Mouse (Mus musculus): ENCODE data around the gene Gm21974. TPM values are rescaled to one million over a fixed set of nuclear protein-coding genes. Genes with fewer than 3 reads are reported as not detected.

Gm21974 gene
- polyA plus RNA-seq, 1 experiment from 2014 or later: not detected

DNA sequence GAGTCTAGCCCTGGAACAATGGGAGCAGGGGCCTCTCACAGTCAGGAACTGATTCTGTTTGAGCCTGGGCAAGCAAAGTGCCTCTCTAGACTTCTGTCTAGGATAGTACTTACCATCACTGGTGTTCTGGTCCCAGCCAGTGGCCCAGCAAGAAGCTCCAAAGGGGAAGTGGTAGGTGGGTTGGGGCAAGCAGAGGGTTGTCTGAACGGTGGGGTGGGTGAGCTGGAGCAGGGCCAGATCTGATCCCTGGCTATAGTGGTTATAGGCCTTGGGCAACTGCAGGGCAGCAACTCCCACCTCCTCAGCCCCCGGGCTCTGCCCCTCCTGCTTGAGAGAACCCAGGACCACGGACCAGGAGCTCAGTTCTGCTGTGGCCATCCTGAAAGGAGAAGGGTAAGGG lies 6.4 kb downstream of the Gm21974 start:
- H3K4me3 ChIP-seq (replicated peaks; ENCODE audit: low read length): no peak overlapping the region
- 0 out of 2 replicates have a peak, but pooled peaks cover 10% of the 10 kb centered on the region for H3K36me3 ChIP-seq (ENCODE audit: control insufficient read depth, insufficient read depth, low read length)
- H3K9me3 ChIP-seq (replicated peaks; ENCODE audit: control insufficient read depth, low read length): no peaks in the 10 kb centered on the region
- H3K27me3 ChIP-seq (ENCODE audit: control insufficient read depth, insufficient read depth, low read length): no peaks in the 10 kb centered on the region
- 62% methylated on average over 3 of the region's 3 CpGs for WGBS
- H3K4me1 ChIP-seq (ENCODE audit: control insufficient read depth, insufficient read depth, low read length): peaks cover 5% of the 10 kb centered on the region
- H3K9ac ChIP-seq (ENCODE audit: low read length): no peak overlapping the region
- no peak overlapping the region for H3K4me2 ChIP-seq (ENCODE audit: low read depth, low read length)
- H3K27ac ChIP-seq (ENCODE audit: low read length): no peak overlapping the region
- ATAC-seq (ENCODE audit: insufficient read depth, low FRiP score): no peak

DNA sequence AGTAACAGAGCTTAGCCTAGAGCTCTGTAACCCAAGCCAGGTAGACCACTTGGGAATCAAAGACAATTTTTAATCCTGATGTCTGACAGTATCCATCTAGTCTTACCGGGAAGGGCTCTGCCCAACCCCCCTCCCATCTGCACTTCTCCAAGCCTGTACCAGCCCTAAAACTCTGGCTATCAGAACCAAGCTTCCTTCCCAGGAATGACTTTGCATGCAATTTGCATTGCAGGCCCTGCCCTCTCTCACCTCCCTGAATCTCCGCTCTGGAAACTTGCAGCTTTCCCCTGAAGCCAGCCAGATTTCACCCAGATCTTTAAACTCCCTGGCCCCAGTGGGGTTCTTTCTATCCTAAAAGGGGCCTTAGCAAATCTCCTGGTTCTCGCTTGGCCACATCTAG lies 7.5 kb downstream of the Gm21974 start:
- no peak for ATAC-seq (ENCODE audit: insufficient read depth, low FRiP score)
- H3K36me3 ChIP-seq (ENCODE audit: control insufficient read depth, insufficient read depth, low read length): peaks cover 11% of the 10 kb centered on the region
- no peak overlapping the region for H3K27ac ChIP-seq (ENCODE audit: low read length)
- H3K27me3 ChIP-seq (ENCODE audit: control insufficient read depth, insufficient read depth, low read length): no peaks in the 10 kb centered on the region
- 72% methylated on average over 3 of the region's 3 CpGs for WGBS
- no peak overlapping the region for H3K9ac ChIP-seq (ENCODE audit: low read length)
- H3K4me2 ChIP-seq (ENCODE audit: low read depth, low read length): no peak overlapping the region
- H3K4me1 ChIP-seq (ENCODE audit: control insufficient read depth, insufficient read depth, low read length): peaks cover 9% of the 10 kb centered on the region
- H3K9me3 ChIP-seq (replicated peaks; ENCODE audit: control insufficient read depth, low read length): no peaks in the 10 kb centered on the region
- no peak overlapping the region for H3K4me3 ChIP-seq (replicated peaks; ENCODE audit: low read length)

DNA sequence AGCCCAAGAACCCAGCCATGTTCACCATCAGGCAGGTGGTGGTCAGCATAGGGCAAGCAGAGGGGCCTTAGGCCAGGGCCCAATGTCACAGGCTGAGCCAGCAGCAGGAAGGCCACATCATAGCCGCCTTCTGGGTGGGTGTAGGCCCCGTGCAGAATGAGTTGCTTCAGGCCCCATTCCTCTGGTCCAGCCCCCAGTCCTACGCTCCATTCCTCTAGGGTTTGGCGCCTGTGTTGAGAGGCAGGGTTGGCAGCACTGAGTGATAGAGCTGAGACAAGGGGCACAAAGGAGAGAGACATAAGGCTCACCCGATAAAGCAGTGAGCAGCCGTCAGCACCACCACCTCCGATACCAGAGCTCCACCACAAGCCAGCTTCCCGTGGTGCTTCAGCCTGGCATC lies 8.1 kb downstream of the Gm21974 start:
- WGBS: 84% methylated on average over 8 of the region's 8 CpGs
- Histone ChIP-seq H3K27ac (ENCODE audit: low read length) (no peak overlapping the region), H3K4me2 (ENCODE audit: low read depth, low read length) (no peak overlapping the region), H3K4me3 (replicated peaks; ENCODE audit: low read length) (no peak overlapping the region), H3K9ac (ENCODE audit: low read length) (no peak overlapping the region), H3K27me3 (ENCODE audit: control insufficient read depth, insufficient read depth, low read length) (no peaks in the 10 kb centered on the region), H3K36me3 (ENCODE audit: control insufficient read depth, insufficient read depth, low read length) (peaks cover 14% of the 10 kb centered on the region), H3K9me3 (replicated peaks; ENCODE audit: control insufficient read depth, low read length) (no peaks in the 10 kb centered on the region), H3K4me1 (ENCODE audit: control insufficient read depth, insufficient read depth, low read length) (peaks cover 9% of the 10 kb centered on the region)
- ATAC-seq (ENCODE audit: insufficient read depth, low FRiP score): no peak

DNA sequence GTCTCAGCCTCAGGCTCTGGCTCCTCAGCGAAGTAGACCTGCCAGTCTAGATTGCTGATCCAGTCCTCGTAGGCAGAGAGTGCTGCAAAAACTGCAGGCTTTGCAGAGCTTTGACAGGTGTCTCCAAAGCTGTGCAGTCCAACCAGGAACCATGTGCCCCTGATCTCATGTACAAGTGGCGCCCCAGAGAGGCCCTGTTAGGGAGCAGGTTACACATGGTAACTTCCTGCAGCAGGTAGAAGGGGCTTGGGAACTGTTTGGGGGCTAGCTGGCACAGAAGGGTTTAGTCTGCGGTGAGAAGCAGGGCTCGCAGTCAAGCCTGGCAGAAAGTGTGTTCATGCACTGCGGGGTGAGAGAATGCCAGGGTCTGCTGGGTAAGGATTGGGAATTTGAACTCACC lies 8.7 kb downstream of the Gm21974 start:
- H3K9ac ChIP-seq (ENCODE audit: low read length): no peak overlapping the region
- no peak overlapping the region for H3K27ac ChIP-seq (ENCODE audit: low read length)
- no peaks in the 10 kb centered on the region for H3K9me3 ChIP-seq (replicated peaks; ENCODE audit: control insufficient read depth, low read length)
- no peak overlapping the region for H3K4me3 ChIP-seq (replicated peaks; ENCODE audit: low read length)
- H3K27me3 ChIP-seq (ENCODE audit: control insufficient read depth, insufficient read depth, low read length): no peaks in the 10 kb centered on the region
- H3K4me1 ChIP-seq (ENCODE audit: control insufficient read depth, insufficient read depth, low read length): peaks cover 9% of the 10 kb centered on the region
- H3K4me2 ChIP-seq (ENCODE audit: low read depth, low read length): no peak overlapping the region
- ATAC-seq (ENCODE audit: insufficient read depth, low FRiP score): no peak
- peaks cover 20% of the 10 kb centered on the region for H3K36me3 ChIP-seq (ENCODE audit: control insufficient read depth, insufficient read depth, low read length)
- 87% methylated on average over 6 of the region's 6 CpGs for WGBS

DNA sequence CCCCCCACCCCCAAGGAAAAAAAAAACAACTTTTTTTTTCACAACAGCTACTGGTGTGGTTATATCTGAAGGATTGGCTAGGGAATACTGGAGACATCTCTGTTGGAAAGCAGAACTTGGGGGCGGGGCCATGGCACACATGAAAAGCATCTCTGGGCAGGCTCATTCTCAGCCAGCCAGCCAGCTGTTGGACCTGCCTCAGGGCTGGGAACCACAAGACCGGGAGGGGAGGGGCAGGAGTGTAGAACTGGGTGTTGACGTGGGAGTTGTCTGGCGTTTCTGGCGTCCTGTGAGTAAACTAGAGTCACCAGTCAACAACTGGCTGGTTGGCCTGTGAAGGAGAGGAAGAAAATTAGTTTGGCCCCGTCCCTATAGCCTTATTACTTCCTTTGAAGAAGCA lies 9.3 kb downstream of the Gm21974 start:
- no peaks in the 10 kb centered on the region for H3K9me3 ChIP-seq (replicated peaks; ENCODE audit: control insufficient read depth, low read length)
- peaks cover 26% of the 10 kb centered on the region for H3K36me3 ChIP-seq (ENCODE audit: control insufficient read depth, insufficient read depth, low read length)
- peaks cover 9% of the 10 kb centered on the region for H3K4me1 ChIP-seq (ENCODE audit: control insufficient read depth, insufficient read depth, low read length)
- H3K4me3 ChIP-seq (replicated peaks; ENCODE audit: low read length): no peak overlapping the region
- no peak for ATAC-seq (ENCODE audit: insufficient read depth, low FRiP score)
- H3K9ac ChIP-seq (ENCODE audit: low read length): no peak overlapping the region
- H3K27ac ChIP-seq (ENCODE audit: low read length): no peak overlapping the region
- no peak overlapping the region for H3K4me2 ChIP-seq (ENCODE audit: low read depth, low read length)
- H3K27me3 ChIP-seq (ENCODE audit: control insufficient read depth, insufficient read depth, low read length): no peaks in the 10 kb centered on the region
- WGBS: 60% methylated on average over 6 of the region's 6 CpGs

DNA sequence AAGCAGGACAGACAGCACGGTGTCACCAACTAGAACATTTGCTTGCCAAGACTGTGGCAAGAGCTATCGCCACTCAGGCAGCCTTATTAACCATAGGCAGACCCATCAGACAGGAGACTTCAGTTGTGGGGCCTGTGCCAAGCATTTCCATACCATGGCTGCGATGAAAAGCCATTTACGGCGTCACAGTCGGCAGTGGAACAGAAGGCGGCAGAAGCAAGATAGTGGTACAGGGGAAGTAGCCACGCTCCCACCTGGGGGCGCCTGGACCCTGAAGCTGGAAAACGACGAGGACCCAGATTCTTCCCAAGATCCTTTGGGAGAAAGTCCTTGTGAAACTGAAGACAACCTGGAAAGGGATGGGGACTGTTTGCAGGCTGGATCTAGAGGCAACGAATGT lies 14.8 kb downstream of the Gm21974 start:
- Histone ChIP-seq H3K36me3 (ENCODE audit: control insufficient read depth, insufficient read depth, low read length) (peaks cover 43% of the 10 kb centered on the region), H3K9ac (ENCODE audit: low read length) (no peak overlapping the region), H3K9me3 (replicated peaks; ENCODE audit: control insufficient read depth, low read length) (no peaks in the 10 kb centered on the region), H3K27me3 (ENCODE audit: control insufficient read depth, insufficient read depth, low read length) (no peaks in the 10 kb centered on the region), H3K4me2 (ENCODE audit: low read depth, low read length) (no peak overlapping the region), H3K4me1 (ENCODE audit: control insufficient read depth, insufficient read depth, low read length) (peaks cover 16% of the 10 kb centered on the region), H3K4me3 (replicated peaks; ENCODE audit: low read length) (no peak overlapping the region), H3K27ac (ENCODE audit: low read length) (no peak overlapping the region)
- WGBS: 82% methylated on average over 12 of the region's 12 CpGs
- no peak for ATAC-seq (ENCODE audit: insufficient read depth, low FRiP score)

DNA sequence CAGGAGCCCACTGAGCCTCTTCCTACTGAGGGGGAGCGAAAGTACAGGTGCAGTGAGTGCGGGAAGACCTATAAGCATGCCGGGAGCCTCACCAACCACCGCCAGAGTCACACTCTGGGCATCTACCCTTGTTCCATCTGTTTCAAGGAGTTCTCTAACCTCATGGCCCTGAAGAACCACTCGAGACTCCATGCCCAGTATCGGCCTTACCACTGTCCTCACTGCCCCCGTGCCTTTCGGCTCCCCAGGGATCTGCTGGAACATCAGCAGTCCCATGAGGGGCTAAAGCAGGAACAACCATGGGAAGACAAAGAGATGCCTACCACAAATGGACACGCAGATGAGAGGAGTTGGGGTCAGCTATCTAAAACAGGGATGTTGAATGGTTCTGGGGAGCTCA lies 16.0 kb downstream of the Gm21974 start:
- Histone ChIP-seq H3K4me3 (replicated peaks; ENCODE audit: low read length) (no peak overlapping the region), H3K4me2 (ENCODE audit: low read depth, low read length) (no peak overlapping the region), H3K27ac (ENCODE audit: low read length) (no peak overlapping the region), H3K4me1 (ENCODE audit: control insufficient read depth, insufficient read depth, low read length) (peaks cover 19% of the 10 kb centered on the region), H3K9ac (ENCODE audit: low read length) (no peak overlapping the region), H3K27me3 (ENCODE audit: control insufficient read depth, insufficient read depth, low read length) (no peaks in the 10 kb centered on the region), H3K36me3 (ENCODE audit: control insufficient read depth, insufficient read depth, low read length) (peaks cover 40% of the 10 kb centered on the region), H3K9me3 (replicated peaks; ENCODE audit: control insufficient read depth, low read length) (no peaks in the 10 kb centered on the region)
- ATAC-seq (ENCODE audit: insufficient read depth, low FRiP score): no peak
- WGBS: 94% methylated on average over 9 of the region's 9 CpGs

DNA sequence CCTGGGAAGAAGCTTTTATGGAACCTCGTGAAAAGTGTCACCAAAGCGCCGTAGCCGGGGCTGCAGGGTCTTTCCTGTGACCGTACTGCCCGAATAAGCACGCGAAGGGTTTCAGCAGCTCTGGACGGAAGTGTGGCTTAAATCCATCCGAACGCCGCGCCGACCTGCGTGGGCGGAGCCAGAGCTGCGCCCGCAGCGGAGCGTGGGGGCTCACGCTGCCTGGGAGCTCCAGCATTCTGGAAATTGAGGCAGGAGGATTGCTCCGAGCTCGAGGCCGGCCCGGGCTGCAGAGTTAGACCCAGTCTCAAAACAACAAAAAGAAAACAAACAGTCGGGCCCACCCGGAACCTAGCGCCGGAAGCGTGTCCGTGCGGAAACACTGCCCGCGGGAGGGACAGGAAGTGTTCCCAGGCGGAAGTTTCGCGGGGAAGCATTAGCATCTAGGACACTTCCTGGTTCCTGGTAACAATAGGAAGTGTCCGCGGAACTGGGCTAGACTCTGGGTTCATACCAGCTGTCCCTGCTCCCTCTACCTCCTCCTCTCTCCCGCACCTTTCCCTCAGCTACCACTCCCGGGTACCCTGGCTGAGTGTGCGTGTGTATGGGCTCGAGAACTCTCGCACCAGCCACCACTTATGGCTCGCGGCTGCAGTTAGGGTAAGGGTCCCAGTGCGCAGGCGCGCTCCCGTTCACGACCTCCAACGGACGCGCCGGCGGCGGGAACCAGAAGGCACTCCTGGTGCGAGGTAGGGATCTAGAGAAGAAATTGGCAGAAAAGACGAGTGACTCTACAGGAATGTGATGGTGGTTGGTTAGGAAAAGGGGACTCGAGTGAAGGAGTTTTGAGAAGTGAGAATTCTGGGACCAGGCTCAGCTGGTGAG lies 18.5 kb downstream of the Gm21974 start, which contains the start of gene Zfp668:
Zfp668 (minus strand) TSS at position 362 of the 882 bp plus-strand sequence.
- peak within 1 kb of the TSS; percentile 95 for H3K9ac ChIP-seq (ENCODE audit: low read length)
- peak; percentile 70 for ATAC-seq (ENCODE audit: insufficient read depth, low FRiP score)
- H3K27me3 ChIP-seq (ENCODE audit: control insufficient read depth, insufficient read depth, low read length): no peaks in the 10 kb centered on the region
- H3K9me3 ChIP-seq (replicated peaks; ENCODE audit: control insufficient read depth, low read length): no peaks in the 10 kb centered on the region
- H3K4me1 ChIP-seq (ENCODE audit: control insufficient read depth, insufficient read depth, low read length): peaks cover 17% of the 10 kb centered on the region
- peak within 1 kb of the TSS; percentile 96 for H3K4me3 ChIP-seq (replicated peaks; ENCODE audit: low read length)
- H3K36me3 ChIP-seq (ENCODE audit: control insufficient read depth, insufficient read depth, low read length): peaks cover 32% of the 10 kb centered on the region
- peak within 1 kb of the TSS; percentile 85 for H3K4me2 ChIP-seq (ENCODE audit: low read depth, low read length)
- H3K27ac ChIP-seq (ENCODE audit: low read length): peak within 1 kb of the TSS; percentile 98
- WGBS: under 1% methylated on average over 60 of the region's 60 CpGs

DNA sequence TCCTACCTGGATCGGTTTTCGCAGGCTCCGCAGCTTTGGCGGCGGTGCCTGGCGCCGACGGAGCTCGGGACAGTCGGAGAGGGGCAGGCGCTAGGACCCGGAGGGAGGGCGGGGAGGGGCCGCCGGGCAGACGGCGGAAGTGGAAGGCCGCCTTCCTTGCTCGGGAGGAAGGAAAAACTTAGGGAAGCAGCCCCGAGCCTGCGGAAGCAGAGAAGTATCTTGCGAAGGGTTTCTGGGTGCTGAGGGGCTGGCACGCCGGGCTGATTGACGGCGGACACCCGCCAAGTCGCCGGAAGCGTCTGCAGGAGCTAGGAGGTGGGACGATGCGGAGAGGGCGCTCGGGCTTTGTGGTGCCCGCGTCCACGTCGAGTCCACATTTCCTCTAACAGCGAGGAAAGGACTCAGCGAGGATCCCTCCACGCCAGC lies 19.2 kb downstream of the Gm21974 start, which contains the start of gene Zfp646:
Zfp646 (plus strand) TSS at position 181 of the 426 bp plus-strand sequence.
- H3K4me3 ChIP-seq (replicated peaks; ENCODE audit: low read length): peak within 1 kb of the TSS; percentile 96
- H3K4me1 ChIP-seq (ENCODE audit: control insufficient read depth, insufficient read depth, low read length): peaks cover 17% of the 10 kb centered on the region
- peak; percentile 90 for ATAC-seq (ENCODE audit: insufficient read depth, low FRiP score)
- H3K9ac ChIP-seq (ENCODE audit: low read length): peak within 1 kb of the TSS; percentile 95
- peak within 1 kb of the TSS; percentile 98 for H3K27ac ChIP-seq (ENCODE audit: low read length)
- H3K36me3 ChIP-seq (ENCODE audit: control insufficient read depth, insufficient read depth, low read length): peaks cover 25% of the 10 kb centered on the region
- no peaks in the 10 kb centered on the region for H3K9me3 ChIP-seq (replicated peaks; ENCODE audit: control insufficient read depth, low read length)
- peak within 1 kb of the TSS; percentile 85 for H3K4me2 ChIP-seq (ENCODE audit: low read depth, low read length)
- no peaks in the 10 kb centered on the region for H3K27me3 ChIP-seq (ENCODE audit: control insufficient read depth, insufficient read depth, low read length)
- WGBS: under 1% methylated on average over 41 of the region's 41 CpGs

Measured in stomach, embryonic 16.5 days (tissue).